Mouse (Mus musculus) ES-Bruce4 (cell line): ENCODE measurements around the gene Dtnb.

Experiments
- CTCF ChIP-seq: IDR thresholded peaks from one replicate; pipeline ENCODE4 v1.8.1; 2011; ENCODE audit warnings: low read depth, low read length
- POLR2A ChIP-seq: IDR thresholded peaks from one replicate; pipeline ENCODE4 v1.8.1; 2011; ENCODE audit warnings: low read length; ENCODE audit not compliant: insufficient read depth

DNA sequence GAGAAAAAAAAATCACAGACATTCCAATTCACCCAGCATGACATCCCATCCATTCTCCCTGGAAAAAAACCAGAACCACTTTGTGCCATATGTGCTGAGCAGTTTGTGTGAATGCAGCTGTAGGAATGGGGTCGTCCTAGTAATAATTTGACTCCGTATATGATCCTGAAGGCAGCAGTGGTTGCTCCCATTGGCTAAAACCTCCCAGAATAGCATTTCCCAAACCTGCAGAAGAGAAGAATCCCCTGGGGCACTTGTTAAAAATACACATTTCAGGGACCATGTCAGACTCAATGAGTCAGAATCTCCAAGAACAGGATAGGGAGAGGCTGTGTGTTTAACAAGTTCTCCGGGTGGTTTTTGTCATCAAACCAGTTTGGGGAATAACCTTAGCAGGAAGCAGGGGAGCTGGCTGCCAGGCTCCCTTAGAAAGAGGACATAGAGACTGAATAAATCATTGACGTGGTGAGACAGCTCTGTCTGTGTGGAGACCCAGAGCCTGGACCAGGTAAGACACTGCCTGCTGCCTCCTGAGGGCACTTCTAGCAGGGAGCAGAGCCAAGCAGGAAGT, 147.1 kb downstream of the Dtnb start:
- TF ChIP-seq POLR2A (no peak), CTCF (no peak)
